Mouse (Mus musculus) ES-E14 (cell line): ENCODE measurements around the gene Minpp1. TPM values are rescaled to one million over a fixed set of nuclear protein-coding genes. Genes with fewer than 3 reads are reported as not detected.

Experiments used
- DNase-seq: peaks from one replicate; pipeline ENCODE4 v3.0.0-alpha.2; 2013; ENCODE audit warnings: low read depth, low spot score
- H3K27ac ChIP-seq: 2 replicates; pipeline ENCODE4 v1.5.1; 2012; ENCODE audit warnings: low read depth, mild to moderate bottlenecking, low read length, moderate library complexity, mixed read lengths; ENCODE audit not compliant: poor library complexity, insufficient read depth, severe bottlenecking
- H3K36me3 ChIP-seq: 2 replicates; pipeline ENCODE4 v1.6.1; 2012; ENCODE audit warnings: mild to moderate bottlenecking, low read length, moderate library complexity, mixed read lengths; ENCODE audit not compliant: control insufficient read depth, poor library complexity, insufficient read depth, severe bottlenecking
- H3K4me1 ChIP-seq, 2 experiments: fragments of 150-350 bp in 1 of 2; sonication (generic) in 1 of 2; 2 replicates each; pipeline ENCODE4 v1.6.1; 2012; ENCODE audit warnings: low read length in 2 of 2, mild to moderate bottlenecking in 1 of 2, mixed read lengths in 1 of 2; ENCODE audit not compliant: control insufficient read depth in 2 of 2, insufficient read depth in 2 of 2, poor library complexity in 1 of 2
- H3K4me3 ChIP-seq, 2 experiments: fragments of 150-350 bp in 1 of 2; sonication (generic) in 1 of 2; 2 replicates each; pipeline ENCODE4 v1.5.1; 2012; ENCODE audit warnings: low read length in 2 of 2, low read depth in 1 of 2, mild to moderate bottlenecking in 1 of 2, mixed read lengths in 1 of 2; ENCODE audit not compliant: insufficient read depth in 1 of 2, poor library complexity in 1 of 2, severe bottlenecking in 1 of 2
- H3K9ac ChIP-seq: 2 replicates; pipeline ENCODE4 v1.6.1; 2012; ENCODE audit warnings: low read depth, mild to moderate bottlenecking, low read length, mixed read lengths; ENCODE audit not compliant: poor library complexity, insufficient read depth, severe bottlenecking
- H3K9me3 ChIP-seq: fragments of 150-350 bp; sonication (generic); 2 replicates; pipeline ENCODE4 v1.6.1; 2012; ENCODE audit warnings: low read depth, mild to moderate bottlenecking, low read length; ENCODE audit not compliant: control insufficient read depth, insufficient read depth
- CHD2 ChIP-seq: IDR thresholded peaks from 2 replicates; pipeline ENCODE4 v1.6.1; 2014; ENCODE audit warnings: mild to moderate bottlenecking, low read depth, low read length, inconsistent platforms
- HCFC1 ChIP-seq: IDR thresholded peaks from 2 replicates; pipeline ENCODE4 v1.6.1; 2012; ENCODE audit warnings: low read length, inconsistent platforms, borderline replicate concordance; ENCODE audit not compliant: insufficient read depth
- MAFK ChIP-seq: IDR thresholded peaks from 2 replicates; pipeline ENCODE4 v1.6.1; 2014; ENCODE audit warnings: mild to moderate bottlenecking, low read depth, low read length, inconsistent platforms; ENCODE audit not compliant: insufficient read depth
- ZC3H11A ChIP-seq: IDR thresholded peaks from 2 replicates; pipeline ENCODE4 v1.6.1; 2012; ENCODE audit warnings: low read depth, mild to moderate bottlenecking, inconsistent platforms, low read length, borderline replicate concordance
- ZNF384 ChIP-seq: IDR thresholded peaks from 2 replicates; pipeline ENCODE4 v1.6.1; 2012; ENCODE audit warnings: low read depth, low read length, inconsistent platforms
- in situ Hi-C, 2 experiments: fragments of 600-800 bp; cut with MboI; formaldehyde crosslinking; loops; one replicate each; pipeline ENCODE4 v1.15.1; 2025; ENCODE audit warnings: low sequenced_read_pairs in 2 of 2, inconsistent platforms in 1 of 2; ENCODE audit not compliant: unreplicated experiment in 2 of 2
- total RNA-seq: library from RNA; depleted of rRNA; stranded (reverse); fragments of 300-350 nt; gene quantifications from 2 replicates; pipeline ENCODE4 v1.2.3, GENCODE M21; 2012

Gene Minpp1
- total RNA-seq, 1 experiment = 60.8 TPM

DNA sequence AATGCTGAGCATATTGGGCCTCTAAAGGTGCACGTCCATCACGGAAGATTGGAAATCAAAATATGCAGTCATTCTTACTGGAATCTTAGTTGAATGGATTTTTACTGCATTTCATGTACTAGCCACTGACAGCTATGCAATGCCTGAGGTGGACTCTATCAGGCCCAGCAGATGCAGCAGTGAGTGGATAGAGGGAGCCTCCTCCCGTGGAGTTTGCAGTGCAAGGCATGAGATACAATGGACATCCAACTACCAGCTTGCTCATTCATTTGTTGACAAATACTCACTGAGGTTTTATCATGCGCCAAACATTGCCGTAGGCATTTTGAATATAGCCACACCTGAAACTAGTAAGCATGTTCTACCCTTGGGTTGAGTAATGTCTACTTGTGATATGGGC lies 18.2 kb upstream of the Minpp1 start:
- no peak overlapping the region for H3K4me3 ChIP-seq
- no peaks in the 10 kb centered on the region for H3K36me3 ChIP-seq
- in situ Hi-C loops = loop anchor here in 1 of 2 experiments (25.0 kb wide), 1 partner anchor 505 kb away; no protein-coding TSS in a partner anchor
- no peak overlapping the region for H3K9ac ChIP-seq
- TF ChIP-seq ZNF384 = no peak
- no peak for TF ChIP-seq ZC3H11A
- TF ChIP-seq HCFC1 = no peak
- TF ChIP-seq MAFK = no peak
- no peak for TF ChIP-seq CHD2
- no peaks in the 10 kb centered on the region for H3K9me3 ChIP-seq
- no peaks in the 10 kb centered on the region for H3K4me1 ChIP-seq
- DNase-seq = no peak
- H3K27ac ChIP-seq = no peak overlapping the region

DNA sequence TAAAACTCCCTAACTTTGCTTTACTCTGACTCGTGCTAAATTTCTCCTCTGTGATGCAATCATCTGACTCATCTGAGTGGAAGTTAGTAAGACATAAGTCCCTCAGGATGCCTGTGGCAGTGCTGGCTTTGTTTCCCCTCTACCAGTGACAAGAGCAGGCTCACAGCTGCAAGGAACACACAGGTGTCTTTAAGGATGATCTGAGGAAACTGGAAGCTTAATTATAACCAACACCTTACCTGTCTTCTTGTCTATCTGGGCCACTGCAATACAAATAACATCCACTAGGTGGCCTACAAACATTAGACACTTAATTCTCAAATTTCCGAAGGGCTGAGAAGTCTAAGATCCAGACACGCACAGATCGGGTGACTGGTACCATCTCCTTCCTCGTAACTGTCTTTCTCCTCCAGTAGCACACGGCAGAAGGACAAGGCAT lies 15.5 kb upstream of the Minpp1 start:
- Histone ChIP-seq H3K4me3 (no peak overlapping the region), H3K9ac (no peak overlapping the region), H3K9me3 (no peaks in the 10 kb centered on the region), H3K4me1 (no peaks in the 10 kb centered on the region), H3K27ac (no peak overlapping the region), H3K36me3 (no peaks in the 10 kb centered on the region)
- TF ChIP-seq ZC3H11A = peak; percentile 54; the same call in 1 of the 2 replicates
- no peak for TF ChIP-seq CHD2
- peak; percentile 57 for DNase-seq
- in situ Hi-C loops = loop anchor here in 1 of 2 experiments (25.0 kb wide), 1 partner anchor 508 kb away; no protein-coding TSS in a partner anchor

DNA sequence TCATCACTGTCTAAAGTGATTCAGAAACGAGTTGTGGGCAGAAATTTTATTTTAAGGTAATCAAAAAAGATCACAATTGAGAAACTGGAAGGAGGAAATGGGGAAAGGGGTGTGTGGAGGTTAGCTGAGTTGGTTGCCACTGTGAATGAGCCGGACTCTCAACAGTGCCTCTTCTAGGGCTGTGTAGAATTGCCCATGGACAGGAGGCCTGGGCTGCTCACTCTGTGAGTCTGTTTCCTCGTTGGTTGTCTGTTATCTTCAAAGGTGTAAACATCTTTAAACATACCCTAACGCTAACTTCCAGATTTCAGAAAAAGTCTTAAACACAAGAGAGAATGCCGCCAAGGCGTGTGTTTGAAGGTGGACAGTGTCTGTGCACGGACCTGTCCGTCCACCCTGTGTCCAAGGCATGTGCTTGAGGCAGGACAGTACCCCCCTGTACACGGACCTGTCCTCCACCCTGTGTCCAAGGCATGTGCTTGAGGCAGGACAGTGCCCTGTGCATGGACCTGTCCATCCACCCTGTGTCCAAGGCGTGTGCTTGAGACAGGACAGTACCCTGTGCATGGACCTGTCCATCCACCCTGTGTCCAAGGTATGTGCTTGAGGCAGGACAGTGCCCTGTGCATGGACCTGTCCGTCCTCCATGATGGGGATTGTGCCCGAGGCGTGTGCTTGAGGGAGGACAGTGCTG lies 14.9 kb upstream of the Minpp1 start:
- in situ Hi-C loops = loop anchor here in 1 of 2 experiments (25.0 kb wide), 1 partner anchor 508 kb away; no protein-coding TSS in a partner anchor
- H3K4me3 ChIP-seq = no peak overlapping the region
- DNase-seq = no peak
- H3K4me1 ChIP-seq = no peaks in the 10 kb centered on the region
- H3K27ac ChIP-seq = no peak overlapping the region
- no peak for TF ChIP-seq CHD2
- TF ChIP-seq ZNF384 = no peak
- no peak for TF ChIP-seq MAFK
- TF ChIP-seq HCFC1 = no peak
- no peak for TF ChIP-seq ZC3H11A
- no peaks in the 10 kb centered on the region for H3K36me3 ChIP-seq
- H3K9me3 ChIP-seq = no peaks in the 10 kb centered on the region
- H3K9ac ChIP-seq = no peak overlapping the region

DNA sequence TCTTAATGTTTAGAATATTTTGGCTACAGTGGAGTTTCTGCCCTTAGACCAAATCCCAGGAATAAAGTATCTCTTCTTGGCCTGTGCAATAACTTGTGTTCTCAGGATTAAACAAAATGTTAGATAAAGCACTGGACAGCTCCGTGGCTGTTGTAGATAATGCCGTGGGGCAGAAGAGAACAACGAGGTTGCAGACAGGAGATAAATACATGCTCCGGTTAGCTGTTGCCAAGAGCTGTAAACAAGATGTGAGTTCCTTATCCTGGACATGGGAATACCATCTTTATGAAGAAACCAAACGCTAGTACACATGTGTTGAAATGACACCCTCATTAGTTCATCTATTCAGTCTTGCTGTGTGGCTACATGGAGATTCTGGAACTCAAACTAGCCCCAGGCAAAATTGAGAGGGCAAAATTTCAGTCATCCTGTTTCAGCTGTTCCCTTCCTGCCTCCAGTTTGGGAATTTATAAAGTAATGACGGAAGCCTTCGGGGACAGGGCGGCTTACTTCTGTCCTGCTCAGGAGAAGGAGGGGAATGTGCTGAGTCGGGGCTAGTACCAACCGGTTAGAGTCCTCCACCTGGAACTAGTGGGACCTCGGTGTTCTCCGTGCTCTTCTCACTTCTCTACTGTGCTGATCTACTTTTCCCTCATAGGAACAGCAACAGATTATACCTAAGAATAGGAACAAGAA lies 9.4 kb upstream of the Minpp1 start:
- no peak for DNase-seq
- Histone ChIP-seq H3K9ac (no peak overlapping the region), H3K27ac (no peak overlapping the region), H3K9me3 (no peaks in the 10 kb centered on the region), H3K4me1 (no peaks in the 10 kb centered on the region), H3K36me3 (no peaks in the 10 kb centered on the region), H3K4me3 (no peak overlapping the region)
- TF ChIP-seq ZNF384 (no peak), HCFC1 (no peak), MAFK (peak; percentile 60), ZC3H11A (no peak), CHD2 (no peak)
- in situ Hi-C loops = no loop called here
